Mouse (Mus musculus) forebrain, embryonic 10.5 days (tissue): Measurements from ENCODE around the gene Stum. TPM values are rescaled to one million over a fixed set of nuclear protein-coding genes. Genes with fewer than 3 reads are reported as not detected.

Source experiments
- DNase-seq: peaks from one replicate; pipeline ENCODE4 v3.0.0-alpha.2; 2017; ENCODE audit warnings: low spot score; ENCODE audit errors: extremely low spot score
- H3K27ac ChIP-seq: fragments of 300-500 bp; sonication (generic); 2 replicates; pipeline ENCODE4 v1.5.1; 2016; ENCODE audit warnings: mild to moderate bottlenecking
- H3K27me3 ChIP-seq: fragments of 300-500 bp; sonication (generic); 2 replicates; pipeline ENCODE4 v1.6.1; 2016; ENCODE audit warnings: mild to moderate bottlenecking; ENCODE audit not compliant: poor library complexity, severe bottlenecking
- H3K36me3 ChIP-seq: fragments of 300-500 bp; sonication (generic); replicated peaks from 2 replicates; pipeline ENCODE4 v1.6.1; 2016; ENCODE audit warnings: mild to moderate bottlenecking, moderate library complexity
- H3K4me1 ChIP-seq: fragments of 300-500 bp; sonication (generic); 2 replicates; pipeline ENCODE4 v1.6.1; 2016
- H3K4me3 ChIP-seq: fragments of 300-500 bp; sonication (generic); 2 replicates; pipeline ENCODE4 v1.5.1; 2016; ENCODE audit warnings: mild to moderate bottlenecking, moderate library complexity
- H3K9me3 ChIP-seq: fragments of 300-500 bp; sonication (generic); 2 replicates; pipeline ENCODE4 v1.6.1; 2016; ENCODE audit warnings: mild to moderate bottlenecking, moderate library complexity
- WGBS: fragments of 180-500 bp; shearing (Covaris S2); methylation state at CpG from one replicate; pipeline ENCODE4 v1.1.7; 2016; 5-methylcytosine and 5-hydroxymethylcytosine counted together
- polyA plus RNA-seq: library from polyadenylated mRNA; unstranded; fragments of >200 nt; fragmentation: Nextera tagmentation; extraction: Ambion mirVana; gene quantifications from 2 replicates; pipeline ENCODE4 v1.2.1, GENCODE M21; 2016

Gene Stum
- polyA plus RNA-seq, 1 experiment from 2014 or later, result 3.8 TPM

DNA sequence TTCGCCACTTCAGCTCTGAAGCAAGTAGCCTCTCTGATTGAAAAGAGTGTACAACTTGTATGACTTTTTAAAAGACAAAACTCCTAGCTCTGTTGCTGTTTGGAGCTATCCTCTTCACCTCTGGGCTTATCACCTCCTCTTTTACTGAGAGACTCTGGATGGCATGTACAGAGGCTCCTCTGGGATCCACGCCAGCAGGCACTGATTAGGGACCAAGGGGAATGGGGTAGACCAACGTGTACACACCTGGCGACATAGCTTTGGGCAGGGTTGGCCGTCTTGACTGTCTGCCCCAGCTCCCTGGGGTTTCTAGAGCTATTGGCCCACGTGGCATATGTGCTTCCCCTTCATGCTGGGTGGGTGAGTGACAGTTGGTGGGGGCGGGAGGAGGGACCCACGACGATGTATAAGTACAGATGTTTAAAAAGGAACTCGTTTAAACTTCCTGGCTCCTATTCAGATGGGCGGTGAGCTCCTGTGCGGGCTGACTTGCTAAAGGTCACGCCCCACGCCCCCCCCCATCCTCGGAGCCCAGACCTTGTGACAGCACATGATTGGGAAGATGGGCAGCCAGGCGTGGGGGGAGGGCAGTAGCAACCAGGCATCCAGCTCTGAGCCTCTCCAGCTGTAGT, 60.2 kb downstream of the Stum start:
- H3K27ac ChIP-seq, result no peak overlapping the region
- WGBS, result 66% methylated on average over 16 of the region's 16 CpGs
- H3K27me3 ChIP-seq, result no peaks in the 10 kb centered on the region
- peaks cover 43% of the 10 kb centered on the region for H3K4me1 ChIP-seq
- no peaks in the 10 kb centered on the region for H3K9me3 ChIP-seq
- H3K36me3 ChIP-seq, result peaks cover 9% of the 10 kb centered on the region; the same call in 1 of the 2 replicates
- H3K4me3 ChIP-seq, result no peak overlapping the region
- no peak for DNase-seq

DNA sequence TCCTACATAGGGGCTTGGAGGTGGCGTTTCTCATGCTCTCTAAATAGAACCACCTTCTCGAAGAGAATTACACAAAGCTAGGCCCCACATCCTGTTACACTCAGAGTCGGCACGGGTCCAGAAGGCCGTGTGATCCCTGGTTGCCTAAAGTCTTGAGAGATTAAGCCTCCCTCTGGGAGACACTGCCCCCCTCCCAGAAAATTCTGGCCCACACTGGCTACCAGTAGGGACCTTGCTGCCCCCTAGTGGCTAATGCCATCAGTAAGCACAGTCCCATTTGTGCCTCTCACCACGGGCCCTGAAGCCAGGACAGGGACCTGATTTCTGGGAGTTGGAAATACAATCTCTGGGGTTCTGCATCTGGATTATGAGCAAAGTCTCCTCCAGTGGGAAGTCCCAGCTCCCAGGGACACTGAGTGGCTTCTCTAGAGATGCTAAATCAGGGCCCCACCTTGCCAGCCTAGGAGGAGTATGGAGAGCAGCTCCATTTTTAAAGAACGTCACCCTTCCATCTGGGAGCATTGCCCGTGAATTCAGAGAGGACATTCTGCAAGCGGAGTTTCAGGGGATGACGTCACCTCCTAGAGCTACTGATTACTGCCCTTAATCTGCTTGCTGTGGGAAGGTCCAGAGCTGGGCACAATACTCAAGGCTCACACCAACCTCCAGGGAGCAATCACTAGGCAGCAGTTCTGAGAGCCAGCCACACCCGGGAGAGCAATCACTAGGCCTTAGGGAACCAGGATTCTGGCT, 61.1 kb downstream of the Stum start:
- H3K36me3 ChIP-seq, result peaks cover 10% of the 10 kb centered on the region; the same call in 1 of the 2 replicates
- no peaks in the 10 kb centered on the region for H3K9me3 ChIP-seq
- WGBS, result 33% methylated on average over 11 of the region's 11 CpGs
- peak; percentile 73 for DNase-seq
- peaks cover 37% of the 10 kb centered on the region for H3K4me1 ChIP-seq
- H3K27me3 ChIP-seq, result no peaks in the 10 kb centered on the region
- H3K4me3 ChIP-seq, result no peak overlapping the region
- H3K27ac ChIP-seq, result no peak overlapping the region

DNA sequence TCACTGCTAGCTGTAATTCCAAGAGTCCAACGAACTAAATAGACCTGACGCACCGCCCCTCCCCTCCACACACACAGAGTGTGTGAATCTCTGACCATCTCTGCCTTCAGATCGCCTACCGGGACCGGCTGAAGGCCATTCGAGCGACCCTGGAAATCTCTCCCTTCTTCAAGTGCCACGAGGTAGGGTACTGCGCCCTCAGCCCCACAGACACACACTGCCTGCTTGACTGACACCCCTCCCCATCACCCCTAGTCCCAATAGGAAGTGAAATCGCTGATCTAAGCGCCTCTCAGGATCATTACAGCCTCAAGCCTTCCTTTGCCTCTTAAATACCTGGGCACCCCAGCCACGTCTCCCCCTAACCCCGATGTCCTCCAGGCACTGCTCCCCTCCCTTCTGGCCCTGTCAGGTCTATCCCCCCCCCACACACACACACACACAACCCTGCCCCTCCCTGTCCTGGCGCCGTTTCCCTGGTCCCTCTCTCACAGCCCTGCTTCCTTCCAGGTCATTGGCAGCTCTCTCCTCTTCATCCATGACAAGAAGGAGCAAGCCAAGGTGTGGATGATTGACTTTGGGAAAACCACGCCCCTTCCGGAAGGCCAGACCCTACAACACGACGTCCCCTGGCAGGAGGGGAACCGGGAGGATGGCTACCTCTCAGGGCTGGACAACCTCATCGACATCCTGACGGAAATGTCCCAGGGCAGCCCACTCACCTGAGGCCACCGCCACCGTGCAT, 62.0 kb downstream of the Stum start:
- Histone ChIP-seq H3K36me3 (peaks cover 10% of the 10 kb centered on the region; the same call in 1 of the 2 replicates), H3K27me3 (no peaks in the 10 kb centered on the region), H3K4me1 (peaks cover 37% of the 10 kb centered on the region), H3K27ac (0 out of 2 replicates have a peak overlapping the region, but pooled peaks have one; percentile 25), H3K4me3 (no peak overlapping the region), H3K9me3 (no peaks in the 10 kb centered on the region)
- DNase-seq, result no peak
- WGBS, result 63% methylated on average over 25 of the region's 25 CpGs

DNA sequence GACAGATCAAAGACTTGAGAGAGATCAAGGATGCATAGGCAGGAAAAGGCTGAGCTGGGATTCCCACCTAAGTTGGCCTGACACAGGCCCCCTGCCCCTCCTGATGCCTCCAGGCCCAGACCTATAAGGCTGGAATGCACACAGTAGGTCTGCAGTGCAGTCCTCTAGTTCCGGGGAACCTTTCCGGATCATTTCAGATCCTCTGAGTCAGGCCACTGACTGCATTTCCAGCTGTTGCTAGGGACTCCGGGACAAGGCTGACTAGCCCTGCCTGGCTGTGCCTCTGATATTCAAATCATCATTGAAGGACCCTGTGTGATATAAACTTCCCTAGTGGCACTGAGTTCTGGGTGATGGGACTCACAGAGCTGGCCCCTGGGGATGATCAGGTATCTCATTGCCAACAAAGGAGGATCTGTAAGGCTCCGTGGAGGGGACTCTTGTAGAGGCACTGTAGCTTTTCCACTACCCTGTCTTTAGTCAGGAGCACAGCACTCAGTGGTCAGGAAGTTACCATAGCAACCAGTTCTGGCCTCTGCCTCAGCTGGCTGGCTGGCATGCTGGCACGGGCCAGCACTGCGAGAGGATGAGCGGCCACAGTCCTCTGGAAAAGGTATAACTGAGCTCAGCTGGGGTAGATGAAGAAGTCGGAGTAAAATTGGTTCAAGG, 62.7 kb downstream of the Stum start:
- Histone ChIP-seq H3K4me1 (peaks cover 37% of the 10 kb centered on the region), H3K36me3 (peaks cover 10% of the 10 kb centered on the region; the same call in 1 of the 2 replicates), H3K27ac (0 out of 2 replicates have a peak overlapping the region, but pooled peaks have one; percentile 25), H3K27me3 (no peaks in the 10 kb centered on the region), H3K4me3 (no peak overlapping the region), H3K9me3 (no peaks in the 10 kb centered on the region)
- DNase-seq, result peak; percentile 30
- 60% methylated on average over 8 of the region's 8 CpGs for WGBS

DNA sequence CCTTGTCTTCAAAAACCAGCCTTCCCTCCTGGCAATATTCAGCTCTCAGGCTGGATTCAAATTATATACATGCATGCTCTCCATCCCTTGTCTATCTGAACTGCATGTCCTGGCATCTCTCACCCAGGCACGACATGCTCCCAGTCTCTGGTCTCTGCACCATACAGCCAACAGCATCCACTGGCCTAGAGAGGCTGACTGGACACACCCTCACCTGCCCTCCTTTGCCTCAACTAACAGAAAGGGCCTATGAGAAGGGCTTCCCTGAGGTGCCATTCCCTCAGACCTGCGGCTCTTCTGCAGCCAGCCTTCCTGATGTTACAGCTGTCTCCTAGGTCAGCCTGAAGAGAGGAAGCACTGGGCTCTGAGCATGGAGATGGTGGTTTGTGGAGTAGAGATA, 64.2 kb downstream of the Stum start:
- 94% methylated on average over 2 of the region's 2 CpGs for WGBS
- Histone ChIP-seq H3K9me3 (no peaks in the 10 kb centered on the region), H3K4me1 (peaks cover 37% of the 10 kb centered on the region), H3K27me3 (no peaks in the 10 kb centered on the region), H3K36me3 (peaks cover 10% of the 10 kb centered on the region; the same call in 1 of the 2 replicates), H3K4me3 (no peak overlapping the region), H3K27ac (no peak overlapping the region)
- DNase-seq, result no peak

DNA sequence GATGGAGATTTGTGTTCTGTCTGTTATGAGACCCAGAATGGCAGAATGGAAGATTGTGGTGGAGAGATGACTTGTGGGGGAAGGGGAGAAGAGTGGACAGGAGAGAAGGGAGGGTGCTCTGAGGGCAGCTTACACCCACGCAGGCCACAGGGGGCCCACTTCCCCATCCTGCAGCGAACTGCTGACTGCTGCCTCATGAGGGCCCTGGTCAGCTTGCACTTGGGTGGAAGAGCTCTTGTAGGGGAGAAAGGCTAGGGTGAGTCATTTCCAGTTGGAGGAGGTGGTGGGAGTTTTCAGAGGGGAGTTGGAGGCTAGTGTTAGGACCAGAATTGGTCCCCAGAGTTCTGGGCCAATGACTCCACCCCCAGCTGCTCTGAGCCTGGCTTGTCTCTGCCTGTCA, 66.2 kb downstream of the Stum start:
- H3K9me3 ChIP-seq, result no peaks in the 10 kb centered on the region
- H3K27me3 ChIP-seq, result no peaks in the 10 kb centered on the region
- no peak overlapping the region for H3K4me3 ChIP-seq
- H3K36me3 ChIP-seq, result peaks cover 10% of the 10 kb centered on the region; the same call in 1 of the 2 replicates
- H3K4me1 ChIP-seq, result peaks cover 22% of the 10 kb centered on the region
- DNase-seq, result no peak
- 56% methylated on average over 2 of the region's 2 CpGs for WGBS
- no peak overlapping the region for H3K27ac ChIP-seq

DNA sequence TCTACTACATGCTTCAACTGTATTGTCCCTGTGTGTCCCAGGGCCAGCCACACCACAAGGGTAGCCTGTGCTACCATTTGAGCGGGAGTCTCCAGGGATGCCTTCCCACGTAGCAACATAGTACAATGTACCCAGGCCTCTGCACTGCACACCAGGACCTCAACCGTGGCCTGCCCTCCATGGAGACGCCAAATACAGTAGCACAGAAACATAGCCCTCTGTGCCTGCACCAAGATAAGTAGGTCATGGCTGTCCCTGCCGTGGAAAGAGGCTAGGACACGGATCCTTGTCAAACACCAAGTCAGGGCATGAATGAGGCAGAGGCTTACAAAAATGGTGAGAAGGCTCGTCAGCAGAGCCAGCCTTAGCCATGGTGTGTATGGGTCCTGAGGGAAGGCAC, 67.5 kb downstream of the Stum start:
- Histone ChIP-seq H3K27ac (no peak overlapping the region), H3K4me3 (no peak overlapping the region), H3K27me3 (no peaks in the 10 kb centered on the region), H3K4me1 (peaks cover 9% of the 10 kb centered on the region), H3K9me3 (no peaks in the 10 kb centered on the region), H3K36me3 (peaks cover 10% of the 10 kb centered on the region; the same call in 1 of the 2 replicates)
- 88% methylated on average over 7 of the region's 7 CpGs for WGBS
- no peak for DNase-seq

DNA sequence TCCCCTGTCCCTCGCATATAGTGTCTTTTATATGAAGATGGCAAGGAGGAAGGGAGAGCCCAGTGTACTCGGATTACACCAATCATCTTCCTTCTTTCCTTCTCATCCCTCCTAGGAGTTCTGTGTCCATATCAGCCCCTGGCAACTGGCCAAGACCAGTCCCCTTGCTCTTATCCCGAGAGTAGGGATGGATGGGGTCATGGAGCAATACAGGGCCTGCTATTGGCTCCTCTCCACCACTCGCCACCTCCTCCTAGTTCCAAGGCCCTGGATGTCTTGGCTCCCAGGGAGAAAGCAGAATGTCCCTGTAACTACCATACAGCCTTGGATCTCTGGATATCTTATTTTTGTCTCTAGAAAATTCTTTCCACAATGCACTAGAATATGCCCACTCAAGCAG, 68.2 kb downstream of the Stum start:
- H3K36me3 ChIP-seq, result peaks cover 10% of the 10 kb centered on the region; the same call in 1 of the 2 replicates
- H3K27me3 ChIP-seq, result no peaks in the 10 kb centered on the region
- H3K4me3 ChIP-seq, result no peak overlapping the region
- no peak overlapping the region for H3K27ac ChIP-seq
- H3K9me3 ChIP-seq, result no peaks in the 10 kb centered on the region
- peaks cover 1% of the 10 kb centered on the region for H3K4me1 ChIP-seq
- 73% methylated on average over 4 of the region's 4 CpGs for WGBS
- DNase-seq, result no peak

DNA sequence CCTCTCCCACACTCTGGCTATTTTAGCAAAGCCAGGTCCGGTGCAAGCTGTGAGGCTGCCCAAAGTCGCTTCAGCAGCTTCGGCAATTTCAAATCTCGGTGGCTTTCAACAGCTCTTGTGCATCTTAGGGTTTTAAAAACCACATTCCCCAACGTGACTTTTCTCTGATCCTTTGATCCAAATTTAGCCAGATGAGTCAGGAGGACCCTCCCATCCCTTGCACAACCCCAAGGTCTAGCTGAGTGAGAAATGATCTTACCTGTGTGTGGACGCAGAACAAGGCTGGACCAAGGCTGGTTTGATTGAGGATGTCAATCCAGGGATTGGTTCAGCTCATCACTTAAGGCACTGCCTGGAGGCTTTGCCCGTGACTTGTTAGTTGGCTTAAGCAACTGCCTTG, 73.0 kb downstream of the Stum start:
- Histone ChIP-seq H3K4me3 (no peak overlapping the region), H3K36me3 (no peaks in the 10 kb centered on the region; the same call in 1 of the 2 replicates), H3K9me3 (no peaks in the 10 kb centered on the region), H3K27me3 (no peaks in the 10 kb centered on the region), H3K27ac (no peak overlapping the region), H3K4me1 (peaks cover 40% of the 10 kb centered on the region)
- no peak for DNase-seq
- 82% methylated on average over 7 of the region's 7 CpGs for WGBS

DNA sequence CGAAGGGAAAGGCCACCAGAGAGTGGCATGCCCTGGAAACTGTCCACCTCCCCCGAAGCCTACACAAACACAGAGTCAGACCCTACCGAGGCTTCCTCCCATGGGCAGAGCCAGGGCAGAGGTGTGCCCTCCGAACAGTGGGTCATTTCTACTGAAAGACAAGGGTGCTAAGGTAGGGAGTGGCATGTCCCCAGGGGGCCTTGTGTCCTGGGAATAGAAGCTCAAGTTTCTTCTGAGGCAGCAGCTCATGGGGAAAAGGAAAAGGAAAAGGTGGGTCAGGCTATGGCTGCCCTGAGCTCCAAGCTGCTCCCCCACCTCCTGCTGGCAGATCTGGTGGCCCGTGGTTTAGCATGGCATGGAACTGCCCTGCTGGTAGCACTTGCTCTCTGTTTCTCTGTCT, 73.5 kb downstream of the Stum start:
- Histone ChIP-seq H3K4me1 (peaks cover 40% of the 10 kb centered on the region), H3K27me3 (no peaks in the 10 kb centered on the region), H3K36me3 (no peaks in the 10 kb centered on the region), H3K27ac (no peak overlapping the region), H3K9me3 (no peaks in the 10 kb centered on the region), H3K4me3 (no peak overlapping the region)
- DNase-seq, result no peak
- 76% methylated on average over 5 of the region's 5 CpGs for whole genome bisulfite sequencing

DNA sequence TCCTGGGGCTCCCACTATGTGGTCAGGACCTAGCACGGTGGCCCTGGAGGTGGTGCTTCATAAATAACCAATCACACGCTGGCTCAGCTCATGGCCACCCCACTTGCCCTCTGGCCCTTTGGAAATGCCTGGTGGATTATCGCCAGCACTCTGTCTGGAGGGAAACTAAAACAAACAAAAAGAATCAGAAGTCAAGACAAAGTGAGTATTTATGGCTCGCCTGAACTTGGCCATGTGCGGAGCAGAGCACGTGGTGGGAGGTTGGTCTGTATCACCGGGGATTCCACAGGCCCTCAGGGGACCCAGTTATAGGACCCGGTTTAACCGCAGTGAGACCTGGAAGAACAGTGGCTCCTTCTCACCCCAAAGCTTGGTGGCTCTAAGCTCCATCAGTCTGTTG, 74.5 kb downstream of the Stum start:
- 75% methylated on average over 9 of the region's 9 CpGs for WGBS
- Histone ChIP-seq H3K9me3 (no peaks in the 10 kb centered on the region), H3K4me3 (no peak overlapping the region), H3K36me3 (no peaks in the 10 kb centered on the region), H3K27me3 (no peaks in the 10 kb centered on the region), H3K4me1 (peaks cover 49% of the 10 kb centered on the region), H3K27ac (no peak overlapping the region)
- DNase-seq, result no peak
